Mouse (Mus musculus) ES-Bruce4 (cell line): ENCODE data around the gene Fam151b.

Experiments
- CTCF ChIP-seq: IDR thresholded peaks from one replicate; pipeline ENCODE4 v1.8.1; 2011; ENCODE audit warnings: low read depth, low read length
- EP300 ChIP-seq: IDR thresholded peaks from 2 replicates; pipeline ENCODE4 v1.6.1; 2011; ENCODE audit warnings: low read depth, low read length; ENCODE audit not compliant: insufficient read depth
- POLR2A ChIP-seq: IDR thresholded peaks from one replicate; pipeline ENCODE4 v1.8.1; 2011; ENCODE audit warnings: low read length; ENCODE audit not compliant: insufficient read depth

GRCm38 (mm10) chr13:92491923-92492322 lies 8.1 kb upstream of the Fam151b start:
- no peak for TF ChIP-seq POLR2A
- TF ChIP-seq CTCF = no peak
- no peak for TF ChIP-seq EP300
